ENCODE assay signal across 8 mouse cellular contexts in the genomic region with DNA sequence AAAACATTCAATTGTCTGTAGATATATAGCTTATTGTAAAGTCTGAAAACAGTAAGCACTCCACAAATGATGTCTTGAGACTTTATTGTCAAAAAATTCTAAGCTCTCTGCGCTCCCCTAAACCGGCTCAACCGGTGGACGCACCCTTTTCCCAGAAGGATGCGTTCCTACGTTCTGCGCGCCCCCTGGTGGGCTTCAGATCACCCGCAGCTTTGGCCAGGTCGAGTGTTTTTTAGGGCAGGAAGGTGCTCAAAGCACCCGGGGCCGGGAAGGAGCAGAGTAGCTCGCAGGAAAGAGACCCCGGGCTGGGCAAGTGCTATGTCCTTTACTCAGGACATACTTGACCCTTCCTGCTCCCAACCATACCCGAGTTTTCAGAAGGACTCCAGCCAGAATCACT. TPM values are rescaled to one million over a fixed set of nuclear protein-coding genes. Genes with fewer than 3 reads are reported as not detected.
A peak's percentile ranks its signal among the peaks of the same experiment; 100 is the strongest.
DNase-seq lines count a peak whose midpoint lies in the region; ATAC-seq and TF ChIP-seq lines count a peak whose summit lies in the region.

No protein-coding gene starts in this region.

- no peaks in the 10 kb centered on the region for H3K9me3 ChIP-seq in hindbrain, embryonic 13.5 days

- H3K9ac ChIP-seq in hindbrain, embryonic 13.5 days: peak overlapping the region; percentile 75

- peak overlapping the region; percentile 85 for H3K27ac ChIP-seq in hindbrain, embryonic 13.5 days

- H3K36me3 ChIP-seq in hindbrain, embryonic 13.5 days: no peaks in the 10 kb centered on the region

- DNase-seq in Patski (ENCODE audit: low read depth, low spot score): no peak
- DNase-seq in cerebellum, postnatal 25 days: peak; percentile 92 to 95
- DNase-seq in frontal cortex, postnatal 25 days (ENCODE audit: low spot score in 2 of 2): peak; percentile 87
- peak; percentile 83 to 86 for DNase-seq in layer of hippocampus, postnatal 36 days
- DNase-seq in lung, postnatal 25 days (ENCODE audit: low spot score): peak; percentile 96
- DNase-seq in ovary, postnatal 36 days (ENCODE audit: low spot score): peak; percentile 91
- peak; percentile 93 for DNase-seq in thymus, postnatal 25 days

- H3K4me2 ChIP-seq in hindbrain, embryonic 13.5 days: peak overlapping the region; percentile 86

- TF ChIP-seq CTCF in Patski (IDR thresholded peaks at IDR 0.05): no peak

- H3K27me3 ChIP-seq in Patski: no peaks in the 10 kb centered on the region
- peaks cover 51% of the 10 kb centered on the region for H3K27me3 ChIP-seq in hindbrain, embryonic 13.5 days

- in situ Hi-C loops in Patski (cut with MboI; ENCODE audit: low pct_unique_long_range_greater_than_20kb): loop anchor here (10.0 kb wide), 2 partner anchors 325 to 785 kb away; a partner anchor contains a TSS

- CTCF ChIA-PET in Patski (lab: Charles Lee): interaction anchor here (0.7 to 8.7 kb wide), 13 partner anchors 9 to 93 kb away, joined by 3 to 351 read pairs (median 3); a partner anchor contains a TSS

- ATAC-seq in Patski: peak; percentile 58
- ATAC-seq in hindbrain, embryonic 13.5 days (ENCODE audit: low FRiP score): peak; percentile 60

- H3K4me1 ChIP-seq in hindbrain, embryonic 13.5 days (replicated peaks): peaks cover 36% of the 10 kb centered on the region

- H3K4me3 ChIP-seq in hindbrain, embryonic 13.5 days: peak overlapping the region; percentile 55

- POLR2A ChIA-PET in Patski (lab: Charles Lee): interaction anchor here (0.6 to 10.0 kb wide), 6 partner anchors 13 to 80 kb away, joined by 3 to 225 read pairs (median 5); a partner anchor contains a TSS

- WGBS in hindbrain, embryonic 13.5 days: under 1% methylated on average over 15 of the region's 15 CpGs

RNA-seq across cellular contexts. Expression of a gene that starts 0.6 kb away (rescaled TPM):
- 33.0 TPM for polyA plus RNA-seq in Patski (2021)
- polyA plus RNA-seq in hindbrain, embryonic 13.5 days (2015; fragmentation: Nextera tagmentation; extraction: Ambion mirVana): 25.1 and 25.5 TPM in 2 replicates
- total RNA-seq in layer of hippocampus, postnatal 36 days (2021): 1 to 10 TPM; 7.8 to 9.7 TPM

RNA-seq across cellular contexts. Expression of a gene that starts 11.3 kb away (rescaled TPM):
- 280 TPM for polyA plus RNA-seq in Patski (2021)
- polyA plus RNA-seq in hindbrain, embryonic 13.5 days (2015; fragmentation: Nextera tagmentation; extraction: Ambion mirVana): 5.2 and 5.9 TPM in 2 replicates
- 10 to 100 TPM; 59.9 to 73.6 TPM for total RNA-seq in layer of hippocampus, postnatal 36 days (2021)

RNA-seq across cellular contexts. Expression of a gene that starts 20.2 kb away (rescaled TPM):
- polyA plus RNA-seq in Patski (2021): 91.5 TPM
- 61.4 and 62.1 TPM in 2 replicates for polyA plus RNA-seq in hindbrain, embryonic 13.5 days (2015; fragmentation: Nextera tagmentation; extraction: Ambion mirVana)
- total RNA-seq in layer of hippocampus, postnatal 36 days (2021): 10 to 100 TPM; 35.3 to 36.8 TPM

RNA-seq across cellular contexts. Expression of a gene that starts 20.4 kb away (rescaled TPM):
- polyA plus RNA-seq in Patski (2021): 668 TPM
- polyA plus RNA-seq in hindbrain, embryonic 13.5 days (2015; fragmentation: Nextera tagmentation; extraction: Ambion mirVana): 1,362 and 1,388 TPM in 2 replicates
- total RNA-seq in layer of hippocampus, postnatal 36 days (2021): 100 to 1,000 TPM; 338 to 356 TPM

RNA-seq across cellular contexts. Expression of a gene that starts 20.6 kb away (rescaled TPM):
- polyA plus RNA-seq in Patski (2021): 6.4 TPM
- polyA plus RNA-seq in hindbrain, embryonic 13.5 days (2015; fragmentation: Nextera tagmentation; extraction: Ambion mirVana): not detected in 2 replicates
- total RNA-seq in layer of hippocampus, postnatal 36 days (2021): not detected

Comparison
In these comparisons a context has a peak if more than half of its experiments do, and no peak if none do; other contexts are left out.
1. RNA of a gene that starts 11.3 kb away (polyA plus RNA-seq): 280 TPM in Patski (single experiment); 5.2 to 5.9 TPM in hindbrain, embryonic 13.5 days; every median in the first group is over 10 times any median in the second.